Mouse (Mus musculus): ENCODE results near the gene Cnksr2.
A peak's percentile ranks its signal among the peaks of the same experiment; 100 is the strongest.

Gene Cnksr2

DNA sequence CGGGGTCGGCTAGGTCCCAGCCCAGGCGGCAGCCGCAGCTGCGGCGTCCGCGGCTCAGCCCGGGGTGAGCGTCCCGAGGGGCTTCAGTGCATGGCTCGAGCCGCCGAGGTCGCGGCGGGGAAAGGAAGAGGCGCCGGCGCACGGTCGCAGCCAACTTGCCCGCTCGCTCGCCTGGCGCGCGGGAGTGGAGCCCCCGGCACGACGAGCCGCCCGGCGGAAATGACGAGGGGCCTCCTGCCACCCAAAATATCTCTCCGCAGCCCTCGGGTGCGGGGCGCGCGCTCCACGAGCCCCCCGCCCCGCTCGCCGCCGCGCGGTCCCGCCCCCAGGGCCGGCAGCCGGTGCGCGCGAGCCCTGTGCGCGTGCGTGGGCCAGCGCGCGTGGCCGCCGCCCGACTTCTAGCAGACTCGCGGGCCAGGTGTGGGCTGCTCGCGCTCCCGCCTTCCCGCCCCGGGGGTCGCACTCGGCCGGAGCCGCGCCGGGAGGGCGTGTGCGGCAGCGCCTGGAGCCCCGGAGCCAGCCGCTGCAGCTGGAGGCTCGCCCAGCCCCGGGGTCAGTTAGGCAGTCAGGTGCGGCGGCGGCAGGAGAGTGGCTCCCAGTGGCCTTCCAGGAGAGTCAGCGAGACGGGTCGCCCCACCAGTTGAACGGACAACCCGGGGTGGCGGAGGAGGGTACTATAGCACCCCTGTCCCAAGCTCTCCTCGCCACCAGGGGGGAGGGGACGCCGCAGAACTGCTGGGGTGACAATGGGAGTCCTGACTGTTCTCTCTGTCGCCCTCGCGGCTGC is at the start of gene Cnksr2:
Cnksr2 (minus strand) TSS at position 238 of the 787 bp plus-strand sequence.
- no peak for DNase-seq (ENCODE audit: low read depth, low spot score)

DNA sequence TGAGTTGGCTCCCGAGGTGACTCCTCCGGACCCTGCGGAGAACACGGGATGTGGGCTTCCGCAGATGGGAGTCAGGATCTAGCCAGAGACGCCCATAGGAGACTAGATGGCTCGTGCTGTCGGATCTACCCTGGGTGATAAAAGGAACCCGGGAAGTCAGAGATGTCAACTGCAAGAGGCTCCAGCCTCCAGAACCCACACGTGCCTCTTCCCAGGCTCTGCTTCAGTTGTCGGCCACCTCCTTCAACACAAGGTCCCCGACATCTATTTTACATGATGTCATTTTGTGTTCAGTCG is 698 bp upstream of the Cnksr2 start:
- DNase-seq (ENCODE audit: low read depth, low spot score) = no peak

DNA sequence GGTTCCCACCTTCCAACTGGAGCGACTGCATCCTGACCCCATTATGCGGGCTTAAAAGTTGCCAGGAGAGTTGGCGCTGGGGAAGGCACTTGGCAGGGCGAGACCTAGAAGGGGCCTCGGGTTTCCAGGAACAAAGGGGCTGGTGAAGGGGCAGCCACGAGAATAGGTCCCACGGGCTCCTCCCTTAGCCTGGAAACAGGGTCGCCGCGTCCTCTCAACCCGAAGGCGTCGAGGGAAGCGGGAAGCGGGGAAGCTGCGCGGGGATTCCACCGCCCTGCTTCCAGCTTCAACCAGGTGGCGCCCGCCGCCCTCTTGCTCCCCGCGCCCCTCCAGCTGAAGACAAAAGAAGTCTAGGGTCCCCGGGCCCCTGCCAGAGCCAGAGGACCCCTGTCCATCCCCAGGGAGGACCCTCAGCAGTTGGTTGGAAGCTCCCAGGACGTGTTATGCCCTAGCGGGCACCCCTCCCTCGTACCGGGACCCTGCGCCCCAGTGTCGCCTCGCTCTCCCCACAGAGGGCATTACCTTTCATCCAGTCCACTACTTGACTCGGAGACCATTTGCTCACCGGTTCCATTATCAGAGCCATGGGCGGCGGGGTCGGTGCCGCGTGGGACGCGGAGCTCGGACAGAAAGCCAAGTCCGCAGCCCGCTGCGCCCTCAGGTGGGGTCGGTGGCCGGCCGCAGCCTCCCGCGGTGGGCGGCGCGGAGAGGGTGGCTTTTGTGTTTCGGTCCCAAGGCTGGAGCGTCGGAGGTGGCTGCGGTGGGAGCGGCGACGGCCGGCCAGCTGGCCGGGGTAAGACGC is 638 bp downstream of the Cnksr2 start:
- no peak for DNase-seq (ENCODE audit: low read depth, low spot score)

DNA sequence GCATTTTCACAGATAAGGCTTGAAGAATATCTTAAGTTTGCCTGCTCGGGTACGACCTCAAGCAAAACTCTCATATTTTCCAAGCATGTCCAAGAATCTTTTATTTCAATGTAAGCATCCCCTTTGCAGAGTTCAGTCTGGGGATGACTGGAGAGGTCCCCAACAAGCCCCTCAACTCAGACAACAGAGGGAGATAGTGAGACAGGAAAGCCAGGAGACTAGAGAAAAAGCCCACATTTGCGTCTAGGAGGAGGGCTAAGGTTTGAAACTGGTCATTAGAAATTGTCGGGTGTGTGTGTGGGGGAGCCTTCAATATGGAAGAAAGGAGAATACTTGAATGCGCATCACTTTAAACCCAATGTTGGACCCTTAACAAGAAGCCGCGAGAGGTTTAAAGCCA is 1.4 kb downstream of the Cnksr2 start:
- DNase-seq (ENCODE audit: low read depth, low spot score) = no peak

DNA sequence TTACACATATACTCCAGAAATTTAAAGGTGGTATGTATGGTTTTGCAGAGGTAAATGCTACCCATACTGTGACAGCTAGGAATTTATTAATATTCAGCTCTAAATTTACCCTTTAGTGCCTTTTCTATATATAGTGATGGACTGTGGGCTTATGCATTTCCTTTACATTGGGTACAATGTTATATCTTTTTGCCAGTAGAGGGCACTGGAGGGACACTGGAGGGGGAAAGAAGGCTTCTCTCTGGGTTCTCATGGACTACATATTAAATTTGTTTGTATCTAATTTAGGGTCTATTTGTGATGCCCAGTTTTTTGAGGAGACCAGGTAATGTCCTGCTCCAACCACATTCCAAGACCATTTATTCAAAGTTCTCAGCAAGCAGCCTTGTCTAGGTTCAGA is 91.4 kb downstream of the Cnksr2 start:
- DNase-seq (ENCODE audit: low read depth, low spot score) = no peak

DNA sequence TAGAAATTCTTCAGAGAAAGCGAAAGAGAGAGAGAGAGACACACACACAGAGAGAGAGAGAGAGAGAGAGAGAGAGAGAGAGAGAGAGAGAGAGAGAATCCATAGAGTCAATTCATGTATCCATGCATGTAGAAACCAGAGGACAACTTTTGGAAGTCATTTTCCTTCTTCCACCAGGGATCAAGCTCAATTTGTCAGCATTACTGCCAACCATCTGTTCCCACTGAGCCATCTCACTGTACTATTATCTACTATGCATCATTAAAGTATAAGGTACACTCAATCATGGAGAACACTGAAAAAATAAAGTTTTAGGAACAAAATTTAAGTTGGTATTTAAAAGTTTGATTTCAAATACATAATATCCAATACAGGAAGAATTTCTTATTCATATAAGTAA is 93.8 kb downstream of the Cnksr2 start:
- DNase-seq (ENCODE audit: low read depth, low spot score) = no peak

DNA sequence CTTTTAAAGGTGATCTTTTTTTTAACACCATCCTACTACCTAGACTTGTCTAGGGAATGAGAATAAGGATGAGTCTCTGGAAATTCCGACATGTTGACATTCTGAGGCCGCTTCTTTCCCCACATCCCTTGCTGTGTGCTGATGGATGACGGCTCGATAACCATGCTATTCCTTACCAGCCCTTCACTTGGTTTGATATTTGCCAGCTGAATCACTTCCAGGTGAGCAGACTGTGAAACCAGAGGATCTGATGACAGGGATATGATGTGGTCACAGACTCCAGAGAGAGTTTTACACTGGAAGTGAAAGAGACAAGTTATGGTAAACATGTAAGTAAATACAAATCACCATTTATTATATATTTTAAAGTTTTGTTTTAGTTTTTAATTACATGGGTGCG is 98.0 kb downstream of the Cnksr2 start:
- no peak for DNase-seq (ENCODE audit: low read depth, low spot score)

DNA sequence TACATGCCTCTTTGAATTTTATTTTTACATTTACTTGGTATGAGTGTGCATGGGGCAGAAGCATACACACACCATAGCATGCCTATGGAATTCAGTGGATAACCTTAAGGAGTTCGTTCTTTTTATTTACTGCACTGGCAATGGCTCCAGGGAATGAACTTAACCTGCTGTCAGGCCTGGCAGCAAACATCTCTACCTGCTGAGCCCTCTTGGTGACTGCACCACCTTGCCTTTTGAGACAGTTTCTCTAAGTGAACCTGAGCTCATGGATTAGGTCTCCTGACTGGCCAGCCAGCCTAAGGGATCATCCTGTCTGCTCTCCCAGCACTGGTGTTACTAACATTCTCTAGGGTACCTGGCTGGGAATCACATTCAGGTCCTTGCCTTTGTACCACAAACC is 106.5 kb downstream of the Cnksr2 start:
- no peak for DNase-seq (ENCODE audit: low read depth, low spot score)

DNA sequence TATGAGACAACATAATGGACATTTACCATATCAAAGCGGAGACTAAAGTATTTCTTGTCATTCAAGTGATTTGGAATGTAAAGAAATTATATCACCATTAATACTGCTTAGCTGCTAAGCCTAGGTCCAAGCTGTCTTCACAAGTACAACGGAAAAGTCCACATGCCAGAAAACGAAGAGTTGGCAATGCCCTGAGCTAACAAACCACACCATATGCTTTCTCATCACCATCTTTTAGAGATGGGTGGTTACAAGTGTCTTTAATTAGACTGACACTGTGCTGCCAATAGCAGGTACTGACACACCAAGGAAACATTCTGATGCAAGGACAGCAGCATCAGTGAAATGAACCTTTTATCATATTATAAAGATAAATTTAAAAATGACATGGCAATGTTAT is 123.0 kb downstream of the Cnksr2 start:
- no peak for DNase-seq (ENCODE audit: low read depth, low spot score)

DNA sequence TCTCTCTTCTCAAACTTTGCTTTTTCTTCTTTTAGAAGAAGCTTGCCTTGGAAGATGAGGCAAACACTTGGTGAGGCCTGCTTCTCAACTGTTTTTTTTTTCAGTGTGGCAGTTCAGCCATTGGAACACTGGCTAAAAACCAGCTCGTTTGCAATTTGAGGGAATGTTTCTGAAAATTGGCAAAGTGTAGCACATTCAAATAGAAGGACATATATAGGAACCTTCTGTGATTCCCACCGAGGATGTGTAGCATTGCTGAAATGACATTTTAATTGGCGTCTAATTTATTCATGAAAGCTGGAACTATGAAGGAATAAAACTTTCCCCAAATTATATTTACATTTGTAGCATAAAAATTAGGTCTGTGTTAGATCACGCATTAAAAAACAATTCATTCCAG is 213.1 kb downstream of the Cnksr2 start:
- no peak for DNase-seq (ENCODE audit: low read depth, low spot score)

DNA sequence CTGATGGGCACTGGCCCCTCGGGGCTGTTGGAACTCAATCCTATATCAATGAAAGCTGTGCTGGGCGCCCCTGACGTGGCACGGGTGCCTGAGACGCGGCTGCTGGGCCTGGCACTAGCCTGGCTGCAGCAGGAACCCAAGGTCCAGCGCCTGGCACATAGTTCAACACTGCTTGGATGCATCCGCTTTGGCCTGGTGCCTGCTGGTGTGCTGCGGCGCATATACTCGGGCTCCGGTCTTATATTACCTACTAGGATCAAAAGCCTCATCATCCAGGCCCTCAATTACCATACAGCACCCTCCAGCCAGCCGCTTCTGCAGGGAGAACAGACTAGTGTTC is 224.2 kb downstream of the Cnksr2 start:
- DNase-seq (ENCODE audit: low read depth, low spot score) = no peak

DNA sequence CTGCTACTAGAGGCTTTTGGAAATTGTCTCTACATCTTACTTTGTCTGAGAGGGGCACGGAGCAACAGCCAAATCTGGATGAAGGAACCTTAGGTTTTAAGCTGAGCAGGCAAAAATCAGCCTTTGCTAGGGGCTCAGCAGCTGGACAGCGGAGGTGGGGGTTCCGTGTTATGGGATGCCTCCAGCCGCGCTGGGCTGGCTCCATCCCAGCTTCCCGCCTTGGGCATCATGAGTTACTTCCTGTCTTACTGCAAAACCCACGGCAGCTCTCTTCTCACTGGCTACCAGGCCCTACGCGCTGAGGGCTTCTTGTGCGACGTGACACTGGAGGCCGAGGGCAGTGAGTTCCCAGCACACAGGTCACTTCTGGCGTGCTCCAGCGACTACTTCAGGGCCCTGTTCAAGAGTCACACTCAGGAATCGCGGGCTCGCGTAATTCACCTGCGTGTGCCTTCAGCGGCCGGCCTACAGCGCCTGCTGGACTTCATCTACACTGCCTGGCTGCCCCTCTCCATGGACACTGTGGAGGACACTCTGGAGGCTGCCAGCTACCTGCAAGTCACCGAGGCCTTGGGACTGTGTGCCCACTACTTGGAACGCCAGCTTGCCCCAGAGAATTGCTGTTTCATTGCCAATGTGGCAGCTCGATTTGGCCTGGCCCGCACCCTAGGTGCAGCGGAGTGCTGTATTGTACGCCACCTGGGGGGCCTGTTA is 224.7 kb downstream of the Cnksr2 start, which contains the start of gene Klhl34:
Klhl34 (plus strand) TSS at position 229 of the 714 bp plus-strand sequence.
- DNase-seq (ENCODE audit: low read depth, low spot score) = no peak

DNA sequence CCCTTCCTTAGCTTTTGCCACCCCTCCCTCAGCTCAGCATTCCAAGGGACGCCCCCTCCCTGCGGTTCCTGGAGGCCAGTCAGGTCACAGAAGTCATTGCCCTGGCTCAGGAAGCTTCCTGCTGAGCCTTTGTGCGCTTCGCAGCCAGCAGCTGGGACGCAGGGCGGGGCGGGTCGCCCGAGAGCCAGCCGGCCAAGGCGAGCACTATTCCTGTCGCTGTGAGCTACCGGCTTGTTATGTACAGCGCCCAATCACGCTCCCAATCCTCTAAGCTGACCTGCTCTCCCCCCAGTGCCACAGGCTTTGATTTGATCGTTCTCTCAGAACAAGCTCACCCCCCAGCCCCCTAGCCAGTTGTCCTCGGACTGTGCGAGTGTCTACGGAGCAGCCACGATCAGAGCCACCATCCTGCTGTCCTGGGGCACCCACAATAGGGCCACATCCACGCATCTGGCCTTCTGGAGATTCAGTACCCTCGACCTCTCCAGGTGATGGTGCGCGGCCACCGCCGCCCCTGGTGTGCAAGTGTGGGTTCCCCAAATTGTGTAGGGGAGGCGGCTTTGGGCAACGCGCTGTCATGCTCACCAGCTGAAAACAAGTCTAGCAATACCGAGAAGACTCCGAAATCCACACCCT is 225.4 kb downstream of the Cnksr2 start:
- DNase-seq (ENCODE audit: low read depth, low spot score) = peak; percentile 47

DNA sequence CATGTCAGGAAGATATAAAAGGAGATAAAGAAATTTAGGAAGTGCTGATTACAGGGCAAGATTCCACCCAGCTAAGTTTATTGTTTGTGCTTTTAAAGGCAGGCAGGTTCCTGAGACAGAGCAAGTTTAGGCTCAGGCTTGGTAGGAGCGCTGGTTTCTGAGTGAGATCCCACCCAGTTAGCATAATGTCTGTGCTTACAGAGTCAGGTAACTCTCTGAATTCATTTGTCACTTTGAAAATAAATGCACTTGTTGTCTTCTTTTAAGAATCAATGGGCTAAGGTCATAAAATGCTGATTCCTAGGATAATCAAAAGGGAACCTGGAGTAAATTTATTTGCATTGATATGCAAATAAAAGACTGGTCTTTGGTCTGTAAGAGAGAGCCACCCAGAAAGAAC is 233.4 kb downstream of the Cnksr2 start:
- no peak for DNase-seq (ENCODE audit: low read depth, low spot score)

DNA sequence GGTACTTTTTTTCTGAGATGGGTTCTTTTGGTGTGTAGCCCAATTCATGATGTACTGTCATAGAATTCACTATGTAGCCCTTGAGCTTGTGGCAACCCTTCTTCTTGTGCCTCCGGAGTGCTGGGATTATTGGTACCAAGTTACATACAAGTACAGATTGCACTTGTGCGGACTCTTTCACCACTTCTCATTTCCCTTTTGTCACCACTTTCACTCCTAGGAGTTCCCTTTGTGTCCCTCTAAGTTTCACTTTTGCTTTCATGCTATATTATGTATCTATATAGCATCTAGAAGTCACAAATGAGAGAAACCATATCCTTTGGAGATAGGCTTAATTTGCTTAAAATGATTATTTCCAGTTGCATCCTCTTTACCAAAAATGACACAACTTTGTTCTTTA is 241.4 kb downstream of the Cnksr2 start:
- DNase-seq (ENCODE audit: low read depth, low spot score) = no peak
